Mouse (Mus musculus) cortical plate, adult 2 months (tissue): ENCODE measurements around the gene Gcdh. TPM values are rescaled to one million over a fixed set of nuclear protein-coding genes. Genes with fewer than 3 reads are reported as not detected.
A peak's percentile ranks its signal among the peaks of the same experiment; 100 is the strongest.

Experiments
- H3K27ac ChIP-seq: fragments of 200-500 bp; 2 replicates; pipeline ENCODE4 v1.5.1; 2012; ENCODE audit warnings: low read length, control low read depth, inconsistent platforms; ENCODE audit not compliant: insufficient read depth
- H3K4me1 ChIP-seq: fragments of 200-500 bp; 2 replicates; pipeline ENCODE4 v1.6.1; 2011; ENCODE audit warnings: low read length; ENCODE audit not compliant: control insufficient read depth, insufficient read depth
- H3K4me3 ChIP-seq: fragments of 200-500 bp; 2 replicates; pipeline ENCODE4 v1.5.1; 2011; ENCODE audit warnings: mild to moderate bottlenecking, low read length, control low read depth; ENCODE audit not compliant: insufficient read depth
- CTCF ChIP-seq: fragments of 200-500 bp; IDR thresholded peaks from 2 replicates; pipeline ENCODE4 v1.5.1; 2011; ENCODE audit warnings: mild to moderate bottlenecking, control low read depth, low read length; ENCODE audit not compliant: insufficient read depth; ENCODE audit errors: extremely low read depth
- POLR2A ChIP-seq: fragments of 200-500 bp; IDR thresholded peaks from 2 replicates; pipeline ENCODE4 v1.6.1; 2011; ENCODE audit warnings: mild to moderate bottlenecking, low read length, control low read depth; ENCODE audit not compliant: insufficient read depth; ENCODE audit errors: extremely low read depth
- polyA plus RNA-seq: library from polyadenylated mRNA; depleted of rRNA; stranded (reverse); fragments of >200 nt; gene quantifications from 2 replicates; pipeline ENCODE4 v1.2.3, GENCODE M21; 2012; rRNA removed

The Gcdh gene
- polyA plus RNA-seq: 81.5 and 91.9 TPM in 2 replicates

- no peak within 1 kb of the TSS for H3K27ac ChIP-seq
- H3K4me3 ChIP-seq: peak within 1 kb of the TSS; percentile 55
- TF ChIP-seq POLR2A (peak; percentile 77; the same call in 1 of the 2 replicates), CTCF (no peak)
- no peaks in the 10 kb centered on the region for H3K4me1 ChIP-seq
Measured at GRCm38 (mm10) chr8:84893709-84894134, at the start of gene Gcdh. TSS of gene Gcdh (minus strand) at chr8:84893921.

- TF ChIP-seq CTCF (no peak), POLR2A (no peak)
- Histone ChIP-seq H3K4me1 (peaks cover 11% of the 10 kb centered on the region), H3K27ac (no peak overlapping the region)
Measured at GRCm38 (mm10) chr8:84937620-84938485, 44.1 kb upstream of the Gcdh start.

GRCm38 (mm10) chr8:84936962-84937546 is 43.3 kb upstream of the Gcdh start, which contains the start of gene Mast1:
TSS of gene Mast1 (minus strand) at chr8:84937359.
- TF ChIP-seq CTCF (peak; percentile 34; the same call in 1 of the 2 replicates), POLR2A (no peak)
- peak within 1 kb of the TSS; percentile 97 for H3K27ac ChIP-seq
- H3K4me1 ChIP-seq: peaks cover 11% of the 10 kb centered on the region
- H3K4me3 ChIP-seq: peak within 1 kb of the TSS; percentile 63

More at GRCm38 (mm10) chr8:84937620-84938485, 44.1 kb upstream of the Gcdh start:
- peak overlapping the region; percentile 63 for H3K4me3 ChIP-seq

GRCm38 (mm10) chr8:84936041-84936961 is 42.6 kb upstream of the Gcdh start:
- TF ChIP-seq CTCF (no peak), POLR2A (no peak)
- peak overlapping the region; percentile 97; the same call in 1 of the 2 replicates for H3K27ac ChIP-seq

GRCm38 (mm10) chr8:84935489-84935888 is 41.8 kb upstream of the Gcdh start:
- peaks cover 11% of the 10 kb centered on the region for H3K4me1 ChIP-seq
- no peak overlapping the region for H3K27ac ChIP-seq
- no peak for TF ChIP-seq POLR2A
- TF ChIP-seq CTCF: no peak
- H3K4me3 ChIP-seq: peak overlapping the region; percentile 63

More at GRCm38 (mm10) chr8:84936041-84936961, 42.6 kb upstream of the Gcdh start:
- peaks cover 11% of the 10 kb centered on the region for H3K4me1 ChIP-seq
- H3K4me3 ChIP-seq: peak overlapping the region; percentile 63

GRCm38 (mm10) chr8:84934860-84935259 is 41.1 kb upstream of the Gcdh start:
- H3K4me1 ChIP-seq: peaks cover 11% of the 10 kb centered on the region
- H3K27ac ChIP-seq: no peak overlapping the region
- peak overlapping the region; percentile 63 for H3K4me3 ChIP-seq
- TF ChIP-seq CTCF (no peak), POLR2A (0 out of 2 replicates have a peak, but pooled peaks have one; percentile 12)

GRCm38 (mm10) chr8:84933767-84934559 is 40.2 kb upstream of the Gcdh start:
- peaks cover 11% of the 10 kb centered on the region for H3K4me1 ChIP-seq
- no peak overlapping the region for H3K27ac ChIP-seq
- no peak for TF ChIP-seq POLR2A
- TF ChIP-seq CTCF: no peak
- peak overlapping the region; percentile 18 for H3K4me3 ChIP-seq

GRCm38 (mm10) chr8:84930582-84930981 is 36.9 kb upstream of the Gcdh start:
- no peak for TF ChIP-seq CTCF
- TF ChIP-seq POLR2A: no peak
- Histone ChIP-seq H3K4me3 (no peak overlapping the region), H3K4me1 (peaks cover 10% of the 10 kb centered on the region), H3K27ac (no peak overlapping the region)
